Mouse (Mus musculus): ENCODE results near the gene 1520401A03Rik. TPM values are rescaled to one million over a fixed set of nuclear protein-coding genes. Genes with fewer than 3 reads are reported as not detected.
"Not testable (repeated sequence)": the region's sequence is repeated elsewhere in the genome, so short reads cannot be mapped to it uniquely, and the experiment has no call there.

1520401A03Rik gene
- not detected for total RNA-seq (2021)

GRCm38 (mm10) chr17:23722376-23723125 lies at the start of gene 1520401A03Rik:
Gene 1520401A03Rik, minus strand, starts transcription at chr17:23722783.
- DNase-seq = no peak
- intact Hi-C loops (cut with DNase I) = no loop called here

DNA sequence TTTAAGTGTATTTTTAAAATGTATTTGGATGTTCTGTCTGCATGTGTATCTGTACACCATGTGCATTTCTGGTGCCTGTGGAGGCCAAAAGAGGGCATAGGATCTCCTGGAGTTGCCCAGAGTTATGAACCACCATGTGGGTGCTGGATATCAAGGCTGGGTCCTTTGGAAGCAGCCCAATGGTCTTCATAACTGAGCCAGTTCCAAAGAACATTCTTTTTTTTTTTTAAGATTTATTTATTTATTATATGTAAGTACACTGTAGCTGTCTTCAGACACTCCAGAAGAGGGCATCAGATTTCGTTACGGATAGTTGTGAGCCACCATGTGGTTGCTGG lies 49.6 kb upstream of the 1520401A03Rik start:
- intact Hi-C loops (cut with DNase I) = loop anchor here (2.0 to 5.0 kb wide), 2 partner anchors 17 to 100 kb away; no protein-coding TSS in a partner anchor
- not testable (repeated sequence) for DNase-seq

DNA sequence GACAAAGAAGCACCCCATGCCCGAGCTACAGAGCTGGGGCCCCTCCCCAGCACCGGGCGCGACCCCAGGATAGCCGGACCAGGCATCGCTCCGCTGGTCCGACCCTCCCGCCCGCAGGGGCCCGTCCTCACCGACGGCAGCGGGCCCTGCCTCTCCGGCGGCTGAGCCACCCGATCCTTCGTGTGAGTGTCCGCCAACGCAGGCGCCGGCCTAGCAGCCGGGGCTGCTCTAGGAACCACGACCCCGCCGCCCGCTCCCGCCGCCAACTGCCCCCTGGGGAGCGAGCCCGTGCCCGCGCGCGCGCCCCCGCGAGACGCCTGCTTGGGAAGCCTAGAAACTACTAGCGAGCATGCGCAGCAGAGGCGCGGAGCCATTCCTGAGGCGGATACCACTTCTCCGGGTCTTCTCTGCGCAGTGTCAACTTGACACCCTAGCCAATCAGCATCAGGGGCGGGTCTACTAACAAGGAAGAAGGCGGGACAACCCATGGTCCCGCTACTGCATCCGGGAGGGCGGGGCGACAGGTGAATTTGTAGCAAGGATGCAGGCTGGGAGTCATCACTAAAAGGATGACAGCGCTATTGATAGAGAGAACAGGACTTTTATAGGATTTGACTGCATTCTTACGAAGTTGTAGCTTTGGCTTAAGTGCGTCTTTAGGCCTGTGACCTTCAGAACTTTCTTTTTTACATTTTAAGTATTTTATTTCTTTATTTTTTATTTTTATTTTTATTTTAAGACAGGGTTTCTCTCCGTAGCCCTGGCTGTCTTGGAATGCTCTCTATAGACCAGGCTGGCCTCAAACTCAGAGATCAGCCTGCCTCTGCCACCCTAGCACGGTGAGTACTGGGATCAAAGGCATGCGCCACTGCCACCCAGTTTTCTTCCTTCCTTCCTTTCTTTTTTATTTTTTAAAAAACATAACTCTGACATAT lies 49.0 kb upstream of the 1520401A03Rik start, which contains the start of gene Flywch1:
TSS of gene Flywch1 (minus strand) at position 319 of the 935 bp plus-strand sequence.
- DNase-seq = peak; percentile 97
- intact Hi-C loops (cut with DNase I) = loop anchor here (1.0 to 5.0 kb wide), 4 partner anchors 17 to 101 kb away; partner anchors contain the start of gene Elob

- intact Hi-C loops (cut with DNase I) = loop anchor here (1.0 to 5.0 kb wide), 3 partner anchors 20 to 101 kb away; partner anchors contain the start of gene Elob
- no peak for DNase-seq
These were observed 48.3 kb upstream of the 1520401A03Rik start for GRCm38 (mm10) chr17:23770896-23771283.

DNA sequence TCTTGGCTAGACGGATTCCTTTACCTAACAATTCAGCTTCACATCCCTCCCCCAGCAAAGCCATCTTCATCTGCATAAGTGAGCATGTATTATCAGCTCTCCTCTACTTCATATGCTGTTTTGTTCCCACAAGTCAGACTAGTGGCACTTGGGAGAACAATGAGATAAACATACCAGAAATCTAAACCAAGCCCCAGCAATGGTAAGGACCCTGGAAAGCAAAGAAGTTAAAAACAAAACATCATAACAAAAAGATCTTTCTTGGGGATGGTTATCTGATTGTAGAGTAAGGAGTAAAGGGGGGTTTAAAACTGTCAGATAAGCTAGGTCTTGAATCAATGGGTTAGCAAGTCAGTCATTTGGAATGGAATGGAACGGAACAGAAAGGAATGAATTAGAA lies 47.9 kb upstream of the 1520401A03Rik start:
- DNase-seq = no peak
- intact Hi-C loops (cut with DNase I) = loop anchor here (2.0 to 5.0 kb wide), 2 partner anchors 20 to 102 kb away; no protein-coding TSS in a partner anchor

DNA sequence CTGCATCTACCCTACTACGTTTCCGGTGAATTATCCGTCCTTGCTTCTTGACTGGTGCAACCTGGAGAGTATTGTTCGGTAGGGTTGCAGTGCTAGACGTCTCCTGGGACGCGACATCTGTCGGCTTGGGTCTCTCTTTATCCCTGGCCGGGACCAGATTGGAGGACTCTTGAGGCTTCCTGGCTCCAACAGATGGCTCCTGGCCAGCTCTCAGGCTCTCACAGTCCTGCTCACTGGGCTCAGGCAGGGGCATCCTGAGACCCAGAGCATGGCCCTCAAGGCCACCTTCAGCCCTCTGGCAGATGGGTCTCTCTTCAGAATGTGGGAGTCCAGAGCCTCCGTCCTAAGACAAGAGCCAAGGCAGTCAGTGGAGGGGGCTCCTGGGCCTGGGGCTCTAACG lies 40.4 kb upstream of the 1520401A03Rik start:
- intact Hi-C loops (cut with DNase I) = no loop called here
- no peak for DNase-seq

GRCm38 (mm10) chr17:23761155-23761554 lies 38.6 kb upstream of the 1520401A03Rik start:
- no peak for DNase-seq
- intact Hi-C loops (cut with DNase I) = no loop called here

GRCm38 (mm10) chr17:23760231-23760630 lies 37.6 kb upstream of the 1520401A03Rik start:
- no peak for DNase-seq
- intact Hi-C loops (cut with DNase I) = no loop called here

DNA sequence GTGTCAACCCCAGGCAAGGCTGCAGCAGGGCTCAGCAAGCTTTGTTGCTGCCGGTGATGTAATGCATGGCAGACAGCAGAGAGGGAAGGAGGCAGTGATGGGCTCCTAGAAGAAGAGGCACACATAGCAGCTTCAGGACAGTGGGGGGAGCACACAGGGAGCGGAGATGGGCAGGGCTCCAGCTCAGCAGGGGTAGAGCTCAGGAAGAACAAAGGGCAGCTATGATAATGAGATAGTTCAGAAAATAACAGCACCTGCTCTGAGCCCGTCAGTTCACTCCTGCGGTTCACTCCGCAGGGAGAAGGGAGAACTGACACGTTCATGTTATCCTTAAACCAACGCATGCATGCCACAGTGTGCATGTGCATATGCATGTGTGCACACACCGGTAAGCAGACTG lies 36.2 kb upstream of the 1520401A03Rik start:
- intact Hi-C loops (cut with DNase I) = no loop called here
- no peak for DNase-seq

- intact Hi-C loops (cut with DNase I) = no loop called here
- DNase-seq = no peak
These were observed 35.0 kb upstream of the 1520401A03Rik start for GRCm38 (mm10) chr17:23757581-23757980.

DNA sequence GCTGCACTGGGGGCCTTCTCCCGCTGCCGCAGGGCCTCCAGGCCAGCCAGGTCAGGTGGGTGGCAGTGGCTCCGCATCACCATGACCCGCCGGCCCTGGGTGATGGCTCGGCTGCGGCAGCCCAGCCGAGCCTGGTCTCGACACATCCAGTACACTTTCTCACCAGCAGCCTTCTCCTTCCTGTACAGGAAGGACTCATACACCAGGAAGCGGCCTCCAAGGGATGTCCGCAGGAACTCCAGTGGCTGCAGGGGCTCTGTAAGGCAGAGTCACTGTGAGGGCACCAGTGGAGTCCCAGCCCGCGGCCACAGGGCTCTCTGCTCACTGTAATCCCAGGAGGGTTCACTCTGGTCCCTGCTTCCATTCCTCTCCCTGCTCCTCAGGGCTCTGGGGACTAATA lies 33.1 kb upstream of the 1520401A03Rik start:
- intact Hi-C loops (cut with DNase I) = no loop called here
- DNase-seq = no peak

DNA sequence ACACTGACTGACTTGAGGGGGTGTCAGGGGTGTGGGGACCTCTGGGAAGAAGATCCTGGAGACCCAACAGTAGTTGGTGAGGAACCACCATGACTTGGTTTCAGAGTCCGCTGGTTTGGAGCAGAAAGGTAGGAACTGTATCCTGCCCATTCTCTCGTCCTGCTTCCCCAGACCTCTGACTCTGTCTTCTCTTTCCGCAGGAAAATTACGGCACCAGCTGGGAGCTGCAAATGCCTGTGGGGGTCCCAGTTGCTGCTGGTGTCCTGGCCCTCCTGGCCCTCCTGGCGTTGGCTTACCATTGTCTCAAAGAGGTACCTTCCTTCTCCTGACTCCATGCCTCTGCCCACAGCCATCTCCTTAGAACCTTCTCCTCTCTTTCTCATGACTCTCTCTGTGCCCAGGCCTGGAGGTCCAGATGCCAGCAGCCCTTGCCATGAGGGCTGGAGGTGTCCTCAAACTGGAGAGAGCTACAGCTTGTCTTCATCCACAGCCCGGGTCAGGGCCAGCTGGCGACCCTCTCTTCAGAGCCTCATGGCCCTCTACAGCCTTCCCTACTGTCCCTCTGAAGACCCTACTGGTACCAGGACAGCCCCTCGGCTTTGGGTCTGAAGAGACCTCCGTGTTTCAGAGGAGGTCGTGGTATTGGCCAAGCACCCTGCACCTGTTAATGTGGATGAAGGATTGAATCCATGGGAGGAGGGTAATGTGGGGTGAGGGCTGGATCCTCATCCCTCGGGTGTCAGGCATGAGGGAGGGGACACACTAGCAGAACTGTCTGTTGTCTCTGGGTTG lies 27.0 kb upstream of the 1520401A03Rik start:
- intact Hi-C loops (cut with DNase I) = loop anchor here (1.0 to 5.0 kb wide), 6 partner anchors 21 to 211 kb away; partner anchors contain the start of genes Elob and Flywch1
- DNase-seq = no peak

DNA sequence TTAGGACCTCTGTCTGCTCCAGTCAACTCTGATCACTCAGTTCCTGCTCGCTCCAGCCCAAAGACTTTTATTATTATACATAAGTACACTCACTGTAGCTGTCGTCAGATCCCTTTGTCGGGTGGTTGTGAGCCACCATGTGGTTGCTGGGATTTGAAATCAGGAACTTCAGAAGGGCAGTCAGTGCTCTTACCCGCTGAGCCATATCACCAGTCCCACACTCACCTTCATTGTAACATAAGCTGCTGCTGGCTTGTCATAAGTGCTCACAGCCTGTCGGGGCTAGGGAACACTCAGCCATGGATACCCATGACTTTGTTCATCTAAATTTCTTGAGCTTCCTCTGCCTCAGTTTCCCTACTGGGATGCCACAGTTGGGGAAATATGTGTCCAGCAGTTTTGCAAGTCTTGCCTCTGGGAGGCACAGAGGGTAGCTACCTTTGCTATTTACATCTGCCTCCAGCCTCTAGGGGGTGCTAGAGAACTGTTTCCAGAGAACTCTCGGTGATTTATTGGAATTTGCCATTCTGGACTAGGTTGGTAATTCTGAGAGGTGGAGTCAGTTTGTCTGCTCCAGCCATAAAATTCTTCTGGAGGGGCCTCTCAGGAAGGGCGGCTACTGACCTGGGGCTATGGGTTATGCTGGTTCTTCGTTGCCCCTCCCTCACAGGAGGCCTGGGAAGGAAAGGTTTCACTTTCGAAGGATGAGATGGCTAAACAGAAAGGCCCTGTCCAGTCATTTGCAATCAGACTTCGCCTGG lies 26.2 kb upstream of the 1520401A03Rik start:
- DNase-seq = peak; percentile 73 to 80
- intact Hi-C loops (cut with DNase I) = loop anchor here (1.0 to 5.0 kb wide), 4 partner anchors 78 to 212 kb away; partner anchors contain the start of gene Elob

DNA sequence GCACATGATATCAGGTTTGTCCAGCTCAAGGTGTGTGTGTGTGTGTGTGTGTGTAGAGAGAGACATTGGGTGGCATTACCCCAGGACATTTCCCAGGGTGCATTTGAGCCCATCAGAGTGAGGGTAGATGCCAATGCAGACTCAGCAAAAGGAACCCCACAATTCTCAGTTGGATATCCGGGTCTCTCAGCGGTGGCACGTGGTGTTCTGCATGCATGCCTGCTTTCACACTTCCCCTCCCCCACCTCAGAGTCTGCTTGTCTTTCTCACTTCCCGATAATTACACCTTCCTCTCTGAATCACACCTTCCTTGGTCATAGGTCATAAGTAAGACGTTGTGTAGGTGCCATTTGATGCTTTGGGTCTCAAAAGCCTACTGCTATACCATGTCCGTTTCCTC lies 25.4 kb upstream of the 1520401A03Rik start:
- intact Hi-C loops (cut with DNase I) = loop anchor here (2.0 to 5.0 kb wide), 3 partner anchors 79 to 213 kb away; partner anchors contain the start of gene Elob
- DNase-seq = no peak

DNA sequence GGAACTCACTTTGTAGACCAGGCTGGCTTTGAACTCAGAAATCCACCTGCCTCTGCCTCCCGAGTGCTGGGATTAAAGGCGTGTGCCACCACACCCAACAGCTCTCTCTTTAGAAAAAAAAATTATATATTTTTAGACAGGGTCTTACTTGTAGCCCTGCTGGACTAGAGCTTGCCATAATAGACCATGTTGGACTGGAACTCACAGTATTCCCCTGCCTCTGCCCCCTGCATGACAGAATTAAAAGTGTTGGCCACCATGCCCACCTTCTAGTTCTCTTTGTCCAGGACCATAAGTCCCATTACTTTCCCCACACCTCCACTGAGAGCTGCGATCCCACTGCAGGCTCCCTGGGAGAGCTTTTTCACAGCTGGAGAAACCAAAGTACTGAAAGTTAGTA lies 24.9 kb upstream of the 1520401A03Rik start:
- no peak for DNase-seq
- intact Hi-C loops (cut with DNase I) = loop anchor here (5.0 kb wide), 1 partner anchor 80 kb away; the partner anchor contains the start of gene Elob

GRCm38 (mm10) chr17:23746767-23747166 lies 24.2 kb upstream of the 1520401A03Rik start:
- DNase-seq = no peak
- intact Hi-C loops (cut with DNase I) = loop anchor here (5.0 kb wide), 1 partner anchor 81 kb away; the partner anchor contains the start of gene Elob

- intact Hi-C loops (cut with DNase I) = loop anchor here (5.0 kb wide), 1 partner anchor 81 kb away; the partner anchor contains the start of gene Elob
- no peak for DNase-seq
These were observed 23.7 kb upstream of the 1520401A03Rik start for GRCm38 (mm10) chr17:23746311-23746710.

DNA sequence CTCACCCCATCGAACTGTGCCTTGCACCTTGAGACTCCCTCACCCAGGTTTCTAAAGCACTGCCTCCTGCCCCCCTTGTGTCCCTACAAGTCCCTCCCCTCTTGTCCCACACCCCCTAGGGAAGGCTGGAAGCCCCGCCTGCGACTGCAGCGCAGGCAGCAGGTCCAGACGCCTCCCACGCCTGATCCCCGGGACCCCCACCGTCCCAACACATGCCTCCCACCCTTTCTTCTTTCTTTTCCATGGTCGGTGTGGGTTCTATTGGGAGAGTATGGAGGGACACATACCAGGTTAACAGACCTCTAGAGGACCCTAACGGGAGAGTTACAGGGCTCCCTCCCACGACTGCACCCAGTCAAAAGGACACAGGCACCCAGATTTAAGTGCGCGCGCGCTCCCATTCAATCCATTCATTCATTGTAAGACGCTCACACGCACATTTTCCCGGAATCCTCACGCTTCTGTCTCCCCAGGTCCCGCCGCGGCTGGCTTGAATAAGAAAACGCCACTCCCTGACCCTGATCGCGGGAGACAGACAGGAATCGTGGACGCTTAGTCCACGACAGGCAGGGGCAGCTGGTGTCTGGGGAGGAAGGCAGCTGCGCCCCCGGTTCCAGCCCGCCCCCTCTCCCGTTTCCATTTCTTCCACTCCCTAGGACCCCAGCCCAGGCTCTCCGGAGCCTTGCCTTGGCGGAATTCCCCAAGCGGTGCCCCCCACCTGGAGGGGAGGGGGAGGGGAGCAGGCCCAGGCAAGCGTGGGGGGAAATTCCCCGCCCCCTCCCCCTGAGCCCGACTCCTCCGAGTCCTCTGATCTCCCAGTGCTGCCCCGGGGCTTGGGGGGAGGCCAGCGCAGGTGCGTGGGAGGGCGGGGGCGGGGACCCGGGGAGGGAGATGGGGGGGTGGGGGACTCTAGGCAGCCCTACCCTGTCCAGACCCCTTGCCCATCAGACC lies 23.0 kb upstream of the 1520401A03Rik start, which contains the start of gene Kremen2:
TSS of gene Kremen2 (minus strand) at position 533 of the 951 bp plus-strand sequence.
- intact Hi-C loops (cut with DNase I) = loop anchor here (5.0 kb wide), 1 partner anchor 82 kb away; the partner anchor contains the start of gene Elob
- no peak for DNase-seq
